Mouse (Mus musculus): ENCODE results near the gene Ptgs1. TPM values are rescaled to one million over a fixed set of nuclear protein-coding genes. Genes with fewer than 3 reads are reported as not detected.
A peak's percentile ranks its signal among the peaks of the same experiment; 100 is the strongest.

Ptgs1 gene
- polyA plus RNA-seq, 1 experiment = 25.6 TPM

GRCm38 (mm10) chr2:36236889-36237288 is 6.7 kb downstream of the Ptgs1 start:
- TF ChIP-seq POLR2A (IDR thresholded peaks at IDR 0.05; ENCODE audit: low read depth, low read length) (no peak), CTCF (conservative IDR thresholded peaks at IDR 0.05; ENCODE audit: insufficient read depth, insufficient read length, low read depth, low read length) (no peak)
- no peak for DNase-seq
- 81% methylated on average over 5 of the region's 5 CpGs for WGBS
- H3K36me3 ChIP-seq (ENCODE audit: control insufficient read depth, insufficient read depth, low read length) = no peaks in the 10 kb centered on the region
- H3K4me3 ChIP-seq (ENCODE audit: insufficient read depth, low read depth, low read length) = no peak overlapping the region
- H3K27ac ChIP-seq (ENCODE audit: insufficient read depth, low read depth, low read length) = no peak overlapping the region
- no peaks in the 10 kb centered on the region for H3K27me3 ChIP-seq (replicated peaks; ENCODE audit: control insufficient read depth, insufficient read depth, low read length)
- H3K4me1 ChIP-seq (ENCODE audit: control insufficient read depth, insufficient read depth, low read length) = no peaks in the 10 kb centered on the region; the same call in 1 of the 2 replicates

- no peak overlapping the region for H3K27ac ChIP-seq (ENCODE audit: insufficient read depth, low read depth, low read length)
- H3K4me1 ChIP-seq (ENCODE audit: control insufficient read depth, insufficient read depth, low read length) = no peaks in the 10 kb centered on the region; the same call in 1 of the 2 replicates
- TF ChIP-seq CTCF (conservative IDR thresholded peaks at IDR 0.05; ENCODE audit: insufficient read depth, insufficient read length, low read depth, low read length) (no peak), POLR2A (IDR thresholded peaks at IDR 0.05; ENCODE audit: low read depth, low read length) (no peak)
- no peak for DNase-seq
- 82% methylated on average over 6 of the region's 6 CpGs for WGBS
- H3K27me3 ChIP-seq (replicated peaks; ENCODE audit: control insufficient read depth, insufficient read depth, low read length) = no peaks in the 10 kb centered on the region
- no peaks in the 10 kb centered on the region for H3K36me3 ChIP-seq (ENCODE audit: control insufficient read depth, insufficient read depth, low read length)
- H3K4me3 ChIP-seq (ENCODE audit: insufficient read depth, low read depth, low read length) = no peak overlapping the region
Observed at GRCm38 (mm10) chr2:36237557-36237956, 7.3 kb downstream of the Ptgs1 start.

- no peaks in the 10 kb centered on the region; the same call in 1 of the 2 replicates for H3K4me1 ChIP-seq (ENCODE audit: control insufficient read depth, insufficient read depth, low read length)
- 75% methylated on average over 3 of the region's 3 CpGs for WGBS
- DNase-seq = no peak
- no peak overlapping the region for H3K27ac ChIP-seq (ENCODE audit: insufficient read depth, low read depth, low read length)
- TF ChIP-seq CTCF (conservative IDR thresholded peaks at IDR 0.05; ENCODE audit: insufficient read depth, insufficient read length, low read depth, low read length) (peak; percentile 19; the same call in 1 of the 2 replicates), POLR2A (IDR thresholded peaks at IDR 0.05; ENCODE audit: low read depth, low read length) (no peak)
- no peak overlapping the region for H3K4me3 ChIP-seq (ENCODE audit: insufficient read depth, low read depth, low read length)
- no peaks in the 10 kb centered on the region for H3K27me3 ChIP-seq (replicated peaks; ENCODE audit: control insufficient read depth, insufficient read depth, low read length)
- no peaks in the 10 kb centered on the region for H3K36me3 ChIP-seq (ENCODE audit: control insufficient read depth, insufficient read depth, low read length)
Observed at GRCm38 (mm10) chr2:36238467-36238866, 8.2 kb downstream of the Ptgs1 start.

DNA sequence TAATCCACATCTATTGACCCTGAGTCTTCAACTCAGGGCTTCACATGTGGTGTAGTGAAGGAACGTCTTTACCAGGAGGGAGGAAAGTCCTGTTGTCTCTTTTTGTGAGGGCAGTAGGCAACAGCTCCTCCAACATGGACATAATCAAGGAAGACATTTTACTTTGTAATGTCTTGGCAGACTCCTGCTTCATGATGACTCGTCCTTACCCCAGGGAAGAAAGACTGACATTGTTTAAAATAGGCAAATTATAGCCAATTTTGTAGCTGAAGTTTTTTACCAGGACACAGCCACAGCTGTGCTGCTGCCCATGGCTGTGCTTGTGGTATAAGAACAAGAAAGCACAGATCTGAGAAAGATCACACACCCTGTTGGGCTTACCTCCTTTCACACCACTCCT is 8.7 kb downstream of the Ptgs1 start:
- Histone ChIP-seq H3K27ac (ENCODE audit: insufficient read depth, low read depth, low read length) (no peak overlapping the region), H3K4me3 (ENCODE audit: insufficient read depth, low read depth, low read length) (no peak overlapping the region), H3K36me3 (ENCODE audit: control insufficient read depth, insufficient read depth, low read length) (no peaks in the 10 kb centered on the region), H3K27me3 (replicated peaks; ENCODE audit: control insufficient read depth, insufficient read depth, low read length) (no peaks in the 10 kb centered on the region), H3K4me1 (ENCODE audit: control insufficient read depth, insufficient read depth, low read length) (no peaks in the 10 kb centered on the region; the same call in 1 of the 2 replicates)
- WGBS = 94% methylated on average over 2 of the region's 2 CpGs
- TF ChIP-seq POLR2A (IDR thresholded peaks at IDR 0.05; ENCODE audit: low read depth, low read length) (no peak), CTCF (conservative IDR thresholded peaks at IDR 0.05; ENCODE audit: insufficient read depth, insufficient read length, low read depth, low read length) (no peak)
- DNase-seq = no peak

DNA sequence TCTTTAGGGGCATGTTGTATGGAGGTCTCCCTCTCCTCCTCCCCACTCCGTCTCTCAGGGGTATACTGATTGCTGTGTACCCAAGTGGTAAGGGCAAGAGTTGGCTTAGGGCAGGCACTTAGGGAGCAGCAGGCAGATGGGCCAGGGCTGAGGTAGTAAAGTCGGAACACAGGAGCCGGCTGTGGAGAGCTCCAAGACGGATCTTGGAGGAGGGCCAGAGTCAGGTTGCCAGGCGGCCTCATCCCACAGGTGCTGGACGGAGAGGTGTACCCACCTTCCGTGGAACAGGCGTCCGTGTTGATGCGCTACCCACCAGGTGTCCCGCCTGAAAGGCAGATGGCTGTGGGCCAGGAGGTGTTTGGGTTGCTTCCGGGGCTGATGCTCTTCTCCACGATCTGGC is 12.3 kb downstream of the Ptgs1 start:
- H3K27ac ChIP-seq (ENCODE audit: insufficient read depth, low read depth, low read length) = no peak overlapping the region
- WGBS = 86% methylated on average over 13 of the region's 13 CpGs
- H3K4me3 ChIP-seq (ENCODE audit: insufficient read depth, low read depth, low read length) = no peak overlapping the region
- DNase-seq = no peak
- H3K27me3 ChIP-seq (replicated peaks; ENCODE audit: control insufficient read depth, insufficient read depth, low read length) = no peaks in the 10 kb centered on the region
- H3K4me1 ChIP-seq (ENCODE audit: control insufficient read depth, insufficient read depth, low read length) = no peaks in the 10 kb centered on the region
- TF ChIP-seq CTCF (conservative IDR thresholded peaks at IDR 0.05; ENCODE audit: insufficient read depth, insufficient read length, low read depth, low read length) = no peak
- TF ChIP-seq POLR2A (IDR thresholded peaks at IDR 0.05; ENCODE audit: low read depth, low read length) = no peak
- H3K36me3 ChIP-seq (ENCODE audit: control insufficient read depth, insufficient read depth, low read length) = no peaks in the 10 kb centered on the region

GRCm38 (mm10) chr2:36243296-36243891 is 13.2 kb downstream of the Ptgs1 start:
- 76% methylated on average over 9 of the region's 9 CpGs for WGBS
- TF ChIP-seq CTCF (conservative IDR thresholded peaks at IDR 0.05; ENCODE audit: insufficient read depth, insufficient read length, low read depth, low read length) = no peak
- TF ChIP-seq POLR2A (IDR thresholded peaks at IDR 0.05; ENCODE audit: low read depth, low read length) = no peak
- Histone ChIP-seq H3K4me3 (ENCODE audit: insufficient read depth, low read depth, low read length) (no peak overlapping the region), H3K4me1 (ENCODE audit: control insufficient read depth, insufficient read depth, low read length) (no peaks in the 10 kb centered on the region), H3K36me3 (ENCODE audit: control insufficient read depth, insufficient read depth, low read length) (no peaks in the 10 kb centered on the region), H3K27ac (ENCODE audit: insufficient read depth, low read depth, low read length) (no peak overlapping the region), H3K27me3 (replicated peaks; ENCODE audit: control insufficient read depth, insufficient read depth, low read length) (no peaks in the 10 kb centered on the region)
- no peak for DNase-seq

DNA sequence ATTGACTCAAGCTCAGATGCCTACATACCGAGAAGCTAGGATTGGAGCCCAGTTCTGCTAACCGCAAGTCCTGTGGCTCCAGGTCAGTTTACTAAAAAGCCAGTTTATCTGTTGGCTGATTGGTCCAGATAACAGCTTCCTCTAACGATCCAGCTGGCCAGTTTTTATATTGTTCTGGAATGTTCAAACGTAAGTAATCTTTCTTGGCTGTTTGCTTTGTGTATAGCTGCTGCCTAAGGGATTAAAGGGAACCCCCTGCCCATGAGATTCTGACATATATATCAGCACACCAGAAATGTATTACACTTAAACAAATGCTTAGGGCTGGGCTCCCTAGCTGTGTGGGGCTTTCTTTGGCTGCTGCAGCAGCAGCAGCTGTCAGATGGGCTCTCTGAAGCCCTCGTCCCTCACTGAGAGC is 13.7 kb downstream of the Ptgs1 start:
- Histone ChIP-seq H3K36me3 (ENCODE audit: control insufficient read depth, insufficient read depth, low read length) (no peaks in the 10 kb centered on the region), H3K27me3 (replicated peaks; ENCODE audit: control insufficient read depth, insufficient read depth, low read length) (no peaks in the 10 kb centered on the region), H3K4me1 (ENCODE audit: control insufficient read depth, insufficient read depth, low read length) (no peaks in the 10 kb centered on the region), H3K4me3 (ENCODE audit: insufficient read depth, low read depth, low read length) (no peak overlapping the region), H3K27ac (ENCODE audit: insufficient read depth, low read depth, low read length) (no peak overlapping the region)
- 58% methylated on average over 5 of the region's 5 CpGs for WGBS
- no peak for DNase-seq
- TF ChIP-seq CTCF (conservative IDR thresholded peaks at IDR 0.05; ENCODE audit: insufficient read depth, insufficient read length, low read depth, low read length) (no peak), POLR2A (IDR thresholded peaks at IDR 0.05; ENCODE audit: low read depth, low read length) (no peak)
